Mouse (Mus musculus) liver, embryonic 13.5 days (tissue): ENCODE measurements around the gene Flii. TPM values are rescaled to one million over a fixed set of nuclear protein-coding genes. Genes with fewer than 3 reads are reported as not detected.

Experiments used
- ATAC-seq: fragments of 200-750 bp; cut with Nextera tagmentation; 2 replicates; pipeline ENCODE4 v1.8.0; 2017; ENCODE audit warnings: low read depth, mild to moderate bottlenecking, moderate number of reproducible peaks, moderate library complexity
- DNase-seq: peaks from one replicate; pipeline ENCODE4 v3.0.0; 2022
- H3K27ac ChIP-seq: fragments of 300-500 bp; sonication (generic); 2 replicates; pipeline ENCODE4 v1.5.1; 2015; ENCODE audit warnings: moderate library complexity, mild to moderate bottlenecking, inconsistent platforms
- H3K27me3 ChIP-seq: fragments of 300-500 bp; sonication (generic); 2 replicates; pipeline ENCODE4 v1.6.1; 2015; ENCODE audit warnings: mild to moderate bottlenecking, inconsistent platforms
- H3K36me3 ChIP-seq: fragments of 300-500 bp; sonication (generic); 2 replicates; pipeline ENCODE4 v1.6.1; 2015; ENCODE audit warnings: mild to moderate bottlenecking, inconsistent platforms
- H3K4me1 ChIP-seq: fragments of 300-500 bp; sonication (generic); replicated peaks from 2 replicates; pipeline ENCODE4 v1.6.1; 2015; ENCODE audit warnings: inconsistent platforms
- H3K4me2 ChIP-seq: fragments of 300-500 bp; sonication (generic); 2 replicates; pipeline ENCODE4 v1.6.1; 2015; ENCODE audit warnings: inconsistent platforms, mild to moderate bottlenecking, moderate library complexity
- H3K4me3 ChIP-seq: fragments of 300-500 bp; sonication (generic); replicated peaks from 2 replicates; pipeline ENCODE4 v1.5.1; 2015; ENCODE audit warnings: mild to moderate bottlenecking, inconsistent platforms
- H3K9ac ChIP-seq: fragments of 300-500 bp; sonication (generic); 2 replicates; pipeline ENCODE4 v1.6.1; 2015; ENCODE audit warnings: mild to moderate bottlenecking, inconsistent platforms
- H3K9me3 ChIP-seq: fragments of 300-500 bp; sonication (generic); replicated peaks from 2 replicates; pipeline ENCODE4 v1.6.1; 2016; ENCODE audit warnings: inconsistent platforms
- WGBS: fragments of 180-500 bp; shearing (Covaris S2); methylation state at CpG from one replicate; pipeline ENCODE4 v1.1.7; 2015; ENCODE audit not compliant: insufficient replicate concordance; 5-methylcytosine and 5-hydroxymethylcytosine counted together
- polyA plus RNA-seq: library from polyadenylated mRNA; unstranded; fragments of >200 nt; fragmentation: Nextera tagmentation; extraction: Ambion mirVana; gene quantifications from 2 replicates; pipeline ENCODE4 v1.2.1, GENCODE M21; 2015

Gene Flii
- polyA plus RNA-seq, 1 experiment from 2014 or later = 25.2 TPM

- no peaks in the 10 kb centered on the region for H3K27me3 ChIP-seq
- no peak overlapping the region for H3K4me2 ChIP-seq
- 70% methylated on average over 3 of the region's 3 CpGs for WGBS
- ATAC-seq (no peak), DNase-seq (no peak)
- H3K9ac ChIP-seq = no peak overlapping the region
- H3K9me3 ChIP-seq = no peaks in the 10 kb centered on the region
- no peak overlapping the region for H3K4me3 ChIP-seq
- H3K36me3 ChIP-seq = peaks cover 66% of the 10 kb centered on the region
- no peak overlapping the region for H3K27ac ChIP-seq
- peaks cover 15% of the 10 kb centered on the region for H3K4me1 ChIP-seq
Observed at GRCm38 (mm10) chr11:60740321-60740720, 13.3 kb upstream of the Flii start.

GRCm38 (mm10) chr11:60737450-60737849, 10.4 kb upstream of the Flii start:
- DNase-seq = no peak
- H3K4me1 ChIP-seq = peaks cover 20% of the 10 kb centered on the region
- H3K9ac ChIP-seq = 0 out of 2 replicates have a peak overlapping the region, but pooled peaks have one; percentile 3
- no peak overlapping the region for H3K4me3 ChIP-seq
- peaks cover 44% of the 10 kb centered on the region for H3K36me3 ChIP-seq
- H3K9me3 ChIP-seq = no peaks in the 10 kb centered on the region
- no peak for ATAC-seq
- H3K27me3 ChIP-seq = no peaks in the 10 kb centered on the region
- peak overlapping the region; percentile 18; the same call in 1 of the 2 replicates for H3K27ac ChIP-seq
- 0 out of 2 replicates have a peak overlapping the region, but pooled peaks have one; percentile 2 for H3K4me2 ChIP-seq

- Histone ChIP-seq H3K4me2 (no peak overlapping the region), H3K4me3 (no peak overlapping the region), H3K27me3 (no peaks in the 10 kb centered on the region), H3K9me3 (no peaks in the 10 kb centered on the region), H3K27ac (0 out of 2 replicates have a peak overlapping the region, but pooled peaks have one; percentile 40), H3K36me3 (peaks cover 37% of the 10 kb centered on the region), H3K4me1 (peaks cover 20% of the 10 kb centered on the region), H3K9ac (no peak overlapping the region)
- no peak for DNase-seq
- 64% methylated on average over 3 of the region's 3 CpGs for WGBS
- no peak for ATAC-seq
Observed at GRCm38 (mm10) chr11:60736491-60736890, 9.4 kb upstream of the Flii start.

GRCm38 (mm10) chr11:60735191-60735590, 8.1 kb upstream of the Flii start:
- Histone ChIP-seq H3K4me2 (no peak overlapping the region), H3K27ac (no peak overlapping the region), H3K4me1 (peaks cover 20% of the 10 kb centered on the region), H3K4me3 (no peak overlapping the region), H3K9ac (no peak overlapping the region), H3K9me3 (no peaks in the 10 kb centered on the region), H3K27me3 (no peaks in the 10 kb centered on the region), H3K36me3 (peaks cover 33% of the 10 kb centered on the region)
- WGBS = 74% methylated on average over 5 of the region's 5 CpGs
- ATAC-seq (no peak), DNase-seq (no peak)

GRCm38 (mm10) chr11:60734206-60734605, 7.1 kb upstream of the Flii start:
- ATAC-seq (no peak), DNase-seq (no peak)
- Histone ChIP-seq H3K27me3 (no peaks in the 10 kb centered on the region), H3K4me1 (peaks cover 26% of the 10 kb centered on the region), H3K36me3 (peaks cover 23% of the 10 kb centered on the region), H3K4me3 (no peak overlapping the region), H3K9ac (no peak overlapping the region), H3K9me3 (no peaks in the 10 kb centered on the region), H3K27ac (no peak overlapping the region), H3K4me2 (no peak overlapping the region)
- WGBS = 66% methylated on average over 2 of the region's 2 CpGs

GRCm38 (mm10) chr11:60731251-60731650, 4.2 kb upstream of the Flii start:
- 82% methylated on average over 14 of the region's 14 CpGs for WGBS
- no peak overlapping the region for H3K27ac ChIP-seq
- H3K36me3 ChIP-seq = peaks cover 14% of the 10 kb centered on the region; the same call in 1 of the 2 replicates
- DNase-seq (no peak), ATAC-seq (no peak)
- no peak overlapping the region for H3K9ac ChIP-seq
- no peaks in the 10 kb centered on the region for H3K27me3 ChIP-seq
- no peaks in the 10 kb centered on the region for H3K9me3 ChIP-seq
- H3K4me1 ChIP-seq = peaks cover 36% of the 10 kb centered on the region
- no peak overlapping the region for H3K4me2 ChIP-seq
- H3K4me3 ChIP-seq = no peak overlapping the region

- Histone ChIP-seq H3K4me2 (no peak overlapping the region), H3K9me3 (no peaks in the 10 kb centered on the region), H3K27me3 (no peaks in the 10 kb centered on the region), H3K36me3 (peaks cover 14% of the 10 kb centered on the region; the same call in 1 of the 2 replicates), H3K27ac (no peak overlapping the region), H3K4me3 (no peak overlapping the region), H3K9ac (no peak overlapping the region), H3K4me1 (peaks cover 42% of the 10 kb centered on the region)
- 69% methylated on average over 9 of the region's 9 CpGs for WGBS
- DNase-seq (no peak), ATAC-seq (no peak)
Observed at GRCm38 (mm10) chr11:60730169-60730568, 3.1 kb upstream of the Flii start.

- Histone ChIP-seq H3K27me3 (no peaks in the 10 kb centered on the region), H3K27ac (peak overlapping the region; percentile 82), H3K4me2 (peak overlapping the region; percentile 94), H3K9me3 (no peaks in the 10 kb centered on the region), H3K9ac (peak overlapping the region; percentile 69), H3K4me1 (peaks cover 41% of the 10 kb centered on the region), H3K36me3 (peaks cover 21% of the 10 kb centered on the region), H3K4me3 (peak overlapping the region; percentile 87)
- WGBS = 74% methylated on average over 6 of the region's 6 CpGs
- ATAC-seq (no peak), DNase-seq (no peak)
Observed at GRCm38 (mm10) chr11:60729217-60729641, 2.2 kb upstream of the Flii start.

GRCm38 (mm10) chr11:60728260-60728761, 1.2 kb upstream of the Flii start, which contains the start of gene Mief2:
Gene Mief2 (plus strand): TSS chr11:60728398.
- H3K4me2 ChIP-seq = peak within 1 kb of the TSS; percentile 94
- H3K4me1 ChIP-seq = peaks cover 37% of the 10 kb centered on the region
- H3K27me3 ChIP-seq = no peaks in the 10 kb centered on the region
- peak; percentile 90 for DNase-seq
- peak within 1 kb of the TSS; percentile 87 for H3K4me3 ChIP-seq
- WGBS = under 1% methylated on average over 44 of the region's 44 CpGs
- H3K9me3 ChIP-seq = no peaks in the 10 kb centered on the region
- peak; percentile 88 for ATAC-seq
- peak within 1 kb of the TSS; percentile 82 for H3K27ac ChIP-seq
- peaks cover 30% of the 10 kb centered on the region for H3K36me3 ChIP-seq
- H3K9ac ChIP-seq = peak within 1 kb of the TSS; percentile 85

GRCm38 (mm10) chr11:60727392-60728140, 503 bp upstream of the Flii start:
- 6% methylated on average over 12 of the region's 12 CpGs for WGBS
- Histone ChIP-seq H3K27me3 (no peaks in the 10 kb centered on the region), H3K9me3 (no peaks in the 10 kb centered on the region), H3K36me3 (peaks cover 36% of the 10 kb centered on the region), H3K4me3 (peak overlapping the region; percentile 87), H3K4me1 (peaks cover 37% of the 10 kb centered on the region), H3K27ac (peak overlapping the region; percentile 82), H3K4me2 (peak overlapping the region; percentile 94), H3K9ac (peak overlapping the region; percentile 85)
- ATAC-seq (peak; percentile 9), DNase-seq (no peak)

- H3K27me3 ChIP-seq = no peaks in the 10 kb centered on the region
- 48% methylated on average over 5 of the region's 5 CpGs for WGBS
- DNase-seq = no peak
Observed at GRCm38 (mm10) chr11:60719263-60719662, 7.8 kb downstream of the Flii start.

More at GRCm38 (mm10) chr11:60719263-60719662, 7.8 kb downstream of the Flii start:
- no peaks in the 10 kb centered on the region for H3K9me3 ChIP-seq
- H3K4me1 ChIP-seq = peaks cover 9% of the 10 kb centered on the region; the same call in 1 of the 2 replicates
- H3K27ac ChIP-seq = no peak overlapping the region
- 0 out of 2 replicates have a peak, but pooled peaks have one; percentile 29 for ATAC-seq
- no peak overlapping the region for H3K9ac ChIP-seq
- H3K4me2 ChIP-seq = no peak overlapping the region
- no peak overlapping the region for H3K4me3 ChIP-seq
- peaks cover 100% of the 10 kb centered on the region for H3K36me3 ChIP-seq
